Mouse (Mus musculus) heart, adult 2 months (tissue): Measurements from ENCODE around the gene Apbb1ip. TPM values are rescaled to one million over a fixed set of nuclear protein-coding genes. Genes with fewer than 3 reads are reported as not detected.
"Not testable (repeated sequence)": the region's sequence is repeated elsewhere in the genome, so short reads cannot be mapped to it uniquely, and the experiment has no call there.

ENCODE experiments used
- DNase-seq, 2 experiments: peaks; one replicate each; pipeline ENCODE4 v3.0.0; 2021
- H3K27ac ChIP-seq: fragments of 200-600 bp; 2 replicates; pipeline ENCODE4 v1.8.1; 2022
- H3K27me3 ChIP-seq: fragments of 200-500 bp; 2 replicates; pipeline ENCODE4 v1.6.1; 2012; ENCODE audit warnings: mild to moderate bottlenecking, low read length, inconsistent platforms, mixed read lengths; ENCODE audit not compliant: control insufficient read depth, insufficient read depth
- H3K36me3 ChIP-seq: fragments of 200-500 bp; 2 replicates; pipeline ENCODE4 v1.6.1; 2012; ENCODE audit warnings: low read length, inconsistent platforms; ENCODE audit not compliant: control insufficient read depth, insufficient read depth
- H3K4me1 ChIP-seq: fragments of 200-500 bp; 2 replicates; pipeline ENCODE4 v1.6.1; 2011; ENCODE audit warnings: low read length; ENCODE audit not compliant: control insufficient read depth, insufficient read depth
- H3K4me3 ChIP-seq: fragments of 200-600 bp; 2 replicates; pipeline ENCODE4 v1.8.1; 2022
- H3K79me2 ChIP-seq: fragments of 200-500 bp; replicated peaks from 2 replicates; pipeline ENCODE4 v1.6.1; 2012; ENCODE audit warnings: mild to moderate bottlenecking, inconsistent platforms, low read length, moderate library complexity, mixed read lengths; ENCODE audit not compliant: control insufficient read depth, insufficient read depth
- H3K9ac ChIP-seq: fragments of 200-500 bp; 2 replicates; pipeline ENCODE4 v1.6.1; 2012; ENCODE audit warnings: low read depth, mild to moderate bottlenecking, control low read depth, inconsistent platforms, low read length, mixed read lengths
- CTCF ChIP-seq: fragments of 200-600 bp; IDR thresholded peaks from 2 replicates; pipeline ENCODE4 v1.8.1; 2022; ENCODE audit warnings: antibody characterized with exemption, mild to moderate bottlenecking, moderate library complexity
- EP300 ChIP-seq: fragments of 200-500 bp; IDR thresholded peaks from 2 replicates; pipeline ENCODE4 v1.6.1; 2011; ENCODE audit warnings: low read depth, low read length, control low read depth; ENCODE audit not compliant: insufficient read depth
- POLR2A ChIP-seq: fragments of 200-500 bp; IDR thresholded peaks from 2 replicates; pipeline ENCODE4 v1.6.1; 2011; ENCODE audit warnings: mild to moderate bottlenecking, low read depth, low read length, control low read depth; ENCODE audit not compliant: insufficient read depth
- WGBS: fragments of 180-500 bp; shearing (Covaris S2); methylation state at CpG from one replicate; pipeline ENCODE4 v1.1.7; 2018; 5-methylcytosine and 5-hydroxymethylcytosine counted together
- intact Hi-C: fragments of 180-260 bp; cut with DNase I; formaldehyde crosslinking; loops from one replicate; pipeline ENCODE4 v1.15.1; 2025
- polyA plus RNA-seq: library from polyadenylated mRNA; depleted of rRNA; stranded (reverse); fragments of >200 nt; gene quantifications from 2 replicates; pipeline ENCODE4 v1.2.3, GENCODE M21; 2012
- total RNA-seq, 2 experiments: library from RNA; stranded (reverse); gene quantifications; 2 replicates each; pipeline ENCODE4 v1.2.3; 2021

Apbb1ip gene
- total and polyA plus RNA-seq, 3 experiments, result 2.4 to 4.0 (median 3.0) TPM

DNA sequence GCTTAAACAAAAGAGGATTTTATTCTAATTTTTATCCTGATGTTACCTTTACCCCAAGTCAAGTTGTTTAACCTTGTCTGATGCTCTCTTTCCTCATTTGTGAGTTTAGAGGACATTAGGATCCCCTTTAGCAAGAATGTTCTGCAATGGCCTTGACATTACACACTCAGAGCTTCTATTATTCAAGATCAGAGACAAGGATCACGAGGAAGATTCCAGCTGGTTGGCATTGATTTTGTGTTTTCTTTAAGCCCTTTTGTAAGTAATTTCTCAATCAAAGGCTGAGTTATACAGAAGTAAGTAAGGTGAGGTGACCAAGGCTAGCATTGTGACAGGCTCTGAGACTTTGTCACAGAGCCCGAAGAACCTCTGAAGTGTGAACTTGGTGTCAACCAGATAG, 88.3 kb downstream of the Apbb1ip start:
- Histone ChIP-seq H3K4me3 (no peak overlapping the region), H3K27ac (no peak overlapping the region), H3K79me2 (no peaks in the 10 kb centered on the region), H3K9ac (no peak overlapping the region), H3K27me3 (no peaks in the 10 kb centered on the region), H3K36me3 (no peaks in the 10 kb centered on the region), H3K4me1 (no peaks in the 10 kb centered on the region)
- 82% methylated on average over 2 of the region's 2 CpGs for WGBS
- DNase-seq, result no peak
- TF ChIP-seq EP300 (no peak), CTCF (no peak), POLR2A (no peak)
- intact Hi-C loops, result loop anchor here (5.0 to 10.0 kb wide), 2 partner anchors 120 to 907 kb away; no protein-coding TSS in a partner anchor

DNA sequence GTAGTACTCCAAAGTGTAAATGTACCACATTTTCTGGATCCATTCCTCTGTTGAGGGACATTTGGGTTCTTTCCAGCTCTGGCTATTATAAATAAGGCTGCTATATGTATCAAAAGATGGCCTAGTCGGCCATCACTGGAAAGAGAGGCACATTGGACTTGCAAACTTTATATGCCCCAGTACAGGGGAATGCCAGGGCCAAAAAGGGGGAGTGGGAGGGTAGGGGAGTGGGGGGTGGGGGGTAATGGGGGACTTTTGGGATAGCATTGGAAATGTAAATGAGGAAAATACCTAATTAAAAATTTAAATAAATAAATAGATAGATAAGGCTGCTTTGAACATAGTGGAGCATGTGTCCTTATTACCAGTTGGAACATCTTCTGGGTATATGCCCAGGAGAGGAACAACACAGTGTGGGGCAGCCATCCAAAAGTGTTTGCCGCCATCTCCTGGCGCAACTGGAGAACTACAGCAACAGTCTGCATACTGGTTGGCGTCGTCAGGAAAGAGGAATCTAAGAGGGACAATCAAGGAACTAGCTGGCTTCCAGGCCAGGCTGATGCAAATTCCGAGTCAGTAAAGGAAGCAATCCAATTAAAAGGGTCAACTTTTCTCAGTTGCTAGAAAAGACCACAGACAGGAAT, 90.6 kb downstream of the Apbb1ip start:
- H3K36me3 ChIP-seq, H3K4me3 ChIP-seq, H3K4me1 ChIP-seq, H3K79me2 ChIP-seq, H3K27me3 ChIP-seq, H3K27ac ChIP-seq, H3K9ac ChIP-seq: not testable (repeated sequence)
- DNase-seq, result peak; percentile 67 to 81
- 2% methylated on average over 6 of the region's 6 CpGs for WGBS
- peak; percentile 88 for TF ChIP-seq CTCF
- peak; percentile 69; the same call in 1 of the 2 replicates for TF ChIP-seq EP300
- intact Hi-C loops, result loop anchor here (1.0 to 10.0 kb wide), 3 partner anchors 106 to 910 kb away; no protein-coding TSS in a partner anchor

DNA sequence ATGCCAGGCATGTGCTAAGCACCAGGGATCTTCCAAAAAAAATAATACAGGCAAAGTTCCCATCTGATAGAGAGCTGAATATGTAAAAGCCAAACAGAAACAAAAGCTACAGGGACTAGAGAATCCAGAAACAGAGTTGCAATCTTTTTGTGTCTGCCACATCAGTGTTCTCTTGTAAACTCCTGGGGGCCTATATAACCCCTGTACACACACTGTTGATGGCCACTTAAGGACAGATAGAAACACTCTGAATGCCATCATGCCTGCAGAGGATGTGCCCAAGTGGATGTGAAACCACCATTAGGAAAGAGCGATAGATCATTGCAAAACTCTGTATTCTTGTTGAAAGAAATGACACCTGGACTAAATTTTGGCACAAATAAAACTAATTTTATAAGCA, 91.9 kb downstream of the Apbb1ip start:
- Histone ChIP-seq H3K4me3 (no peak overlapping the region), H3K9ac (no peak overlapping the region), H3K4me1 (no peaks in the 10 kb centered on the region), H3K79me2 (no peaks in the 10 kb centered on the region), H3K27me3 (no peaks in the 10 kb centered on the region), H3K27ac (no peak overlapping the region), H3K36me3 (no peaks in the 10 kb centered on the region)
- no peak for DNase-seq
- TF ChIP-seq EP300 (no peak), POLR2A (no peak), CTCF (no peak)
- WGBS, result 88% methylated on average over 1 of the region's 1 CpGs
- intact Hi-C loops, result loop anchor here (10.0 kb wide), 1 partner anchor 911 kb away; no protein-coding TSS in a partner anchor

DNA sequence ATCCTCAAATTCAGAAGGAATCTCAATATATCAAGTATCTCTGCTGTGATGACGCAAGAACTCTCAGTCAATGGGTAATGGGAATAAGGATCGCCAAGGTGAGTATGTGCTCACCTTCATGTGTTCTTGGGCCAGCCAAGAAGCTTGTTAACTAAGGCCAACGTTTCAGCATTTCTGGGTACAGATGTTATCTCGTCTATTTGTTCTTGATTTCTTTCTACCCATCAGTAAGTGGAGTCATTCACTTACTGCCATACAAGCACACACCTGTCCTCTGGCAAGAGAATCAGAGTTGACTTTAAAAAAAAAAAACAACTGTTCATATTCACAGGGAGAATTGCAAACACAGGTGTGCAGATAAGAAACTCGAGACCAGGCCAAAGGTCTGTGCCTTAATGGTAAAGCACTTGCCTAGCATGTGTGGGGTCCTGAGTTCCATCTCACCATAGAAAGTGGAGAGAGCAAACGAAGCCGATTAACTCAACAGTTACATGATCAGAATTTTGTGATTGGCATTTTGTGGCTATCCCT, 93.1 kb downstream of the Apbb1ip start:
- no peak for DNase-seq
- H3K36me3 ChIP-seq, result no peaks in the 10 kb centered on the region
- H3K27me3 ChIP-seq, result no peaks in the 10 kb centered on the region
- intact Hi-C loops, result loop anchor here (10.0 kb wide), 1 partner anchor 912 kb away; no protein-coding TSS in a partner anchor
- H3K27ac ChIP-seq, result no peak overlapping the region
- WGBS, result 71% methylated on average over 7 of the region's 7 CpGs
- H3K9ac ChIP-seq, result no peak overlapping the region
- TF ChIP-seq POLR2A (no peak), CTCF (no peak), EP300 (no peak)
- H3K4me3 ChIP-seq, result no peak overlapping the region
- H3K4me1 ChIP-seq, result no peaks in the 10 kb centered on the region
- H3K79me2 ChIP-seq, result no peaks in the 10 kb centered on the region

- no peak for TF ChIP-seq POLR2A
- no peak for TF ChIP-seq CTCF
- TF ChIP-seq EP300, result no peak
- no peaks in the 10 kb centered on the region for H3K4me1 ChIP-seq
- no peaks in the 10 kb centered on the region for H3K79me2 ChIP-seq
- no peak overlapping the region for H3K9ac ChIP-seq
- no peaks in the 10 kb centered on the region for H3K36me3 ChIP-seq
- intact Hi-C loops, result no loop called here
- no peak for DNase-seq
- WGBS, result 89% methylated on average over 1 of the region's 1 CpGs
- H3K27me3 ChIP-seq, result no peaks in the 10 kb centered on the region
- H3K27ac ChIP-seq, result no peak overlapping the region
- no peak overlapping the region for H3K4me3 ChIP-seq
Measured at GRCm38 (mm10) chr2:22873159-22873558, 99.3 kb downstream of the Apbb1ip start.

DNA sequence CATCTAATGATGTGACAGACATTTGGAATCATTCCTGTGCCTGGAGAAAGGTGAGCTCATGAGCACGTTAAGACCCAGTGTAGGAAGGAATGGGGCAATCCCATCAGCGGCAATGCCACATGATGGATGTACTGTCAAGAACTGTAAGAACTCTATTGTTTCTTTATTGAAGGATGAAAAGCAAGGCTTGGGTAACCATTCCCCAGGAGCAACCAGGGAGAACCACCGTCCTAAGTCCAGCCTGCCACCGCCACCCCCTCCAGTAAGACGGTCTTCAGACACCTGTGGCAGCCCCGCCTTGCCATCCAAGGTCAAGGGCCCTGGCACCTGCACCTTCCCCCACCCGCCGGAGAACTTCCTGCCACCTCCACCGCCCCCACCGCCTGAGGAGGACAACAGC, 100.7 kb downstream of the Apbb1ip start:
- no peak overlapping the region for H3K27ac ChIP-seq
- H3K4me3 ChIP-seq, result no peak overlapping the region
- H3K27me3 ChIP-seq, result no peaks in the 10 kb centered on the region
- DNase-seq, result no peak
- TF ChIP-seq EP300, result no peak
- TF ChIP-seq POLR2A, result no peak
- no peak for TF ChIP-seq CTCF
- intact Hi-C loops, result no loop called here
- WGBS, result 60% methylated on average over 10 of the region's 10 CpGs
- no peaks in the 10 kb centered on the region for H3K36me3 ChIP-seq
- no peaks in the 10 kb centered on the region for H3K79me2 ChIP-seq
- H3K9ac ChIP-seq, result no peak overlapping the region
- no peaks in the 10 kb centered on the region for H3K4me1 ChIP-seq
